Mouse (Mus musculus) left cerebral cortex, postnatal 10 days (tissue): ENCODE results near the gene Atxn2. TPM values are rescaled to one million over a fixed set of nuclear protein-coding genes. Genes with fewer than 3 reads are reported as not detected.
"Not testable (repeated sequence)": the region's sequence is repeated elsewhere in the genome, so short reads cannot be mapped to it uniquely, and the experiment has no call there.

Experiments
- DNase-seq, 2 experiments: peaks; one replicate each; pipeline ENCODE4 v3.0.0; 2021 to 2022; ENCODE audit warnings: low spot score in 2 of 2, mixed read lengths in 1 of 2; ENCODE audit errors: extremely low spot score in 1 of 2
- intact Hi-C: fragments of 180-260 bp; cut with DNase I; formaldehyde crosslinking; loops from one replicate; pipeline ENCODE4 v1.15.1; 2025
- total RNA-seq, 2 experiments: library from RNA; stranded (reverse); gene quantifications; 2 replicates each; pipeline ENCODE4 v1.2.3; 2021

The Atxn2 gene
- total RNA-seq, 2 experiments from 2014 or later, result 264 to 274 TPM

DNA sequence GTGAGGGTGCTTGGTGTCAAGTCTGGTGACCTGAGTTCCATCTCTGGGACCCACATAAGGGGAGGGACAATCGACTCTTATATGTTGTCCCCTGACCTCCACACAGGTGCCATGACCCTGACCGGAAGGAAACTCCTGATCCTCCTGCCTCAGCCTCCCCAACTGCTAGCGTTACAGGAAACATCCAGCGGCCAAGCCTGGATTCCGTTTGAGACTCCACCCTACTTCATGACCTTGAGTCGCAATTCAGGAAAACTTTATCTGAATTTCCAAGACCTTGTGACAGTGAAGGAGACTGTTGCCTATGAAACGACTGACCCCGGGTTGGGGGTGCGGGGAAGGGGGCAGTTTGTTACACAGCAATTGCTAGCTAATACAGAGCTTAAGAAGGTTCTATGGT is 130.4 kb downstream of the Atxn2 start:
- no peak for DNase-seq
- intact Hi-C loops, result no loop called here

GRCm38 (mm10) chr5:121841973-121842372 is 130.8 kb downstream of the Atxn2 start:
- no peak for DNase-seq

DNA sequence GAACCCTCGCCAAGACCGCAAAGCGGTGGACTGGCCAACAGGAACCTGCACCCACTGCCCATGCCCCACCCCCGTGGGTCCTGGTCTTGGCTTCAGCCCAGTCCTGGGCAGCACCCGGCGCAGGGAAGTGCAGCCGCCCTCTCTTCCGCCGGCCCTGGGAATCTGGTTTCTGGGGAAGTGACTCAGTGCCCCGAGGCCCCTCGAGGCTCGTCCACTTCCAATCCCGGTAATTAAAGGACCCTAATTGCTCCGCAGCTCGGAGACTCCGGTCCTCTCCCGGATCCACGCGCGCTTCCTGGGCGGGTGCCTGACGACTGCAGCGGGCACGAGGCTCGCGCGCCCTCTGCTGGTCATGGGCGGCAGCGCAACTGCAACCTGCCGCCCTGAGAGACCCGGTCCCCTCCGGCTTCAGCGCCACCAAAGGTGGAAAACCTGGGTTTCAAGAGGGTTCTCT is 131.6 kb downstream of the Atxn2 start:
- DNase-seq, result peak; percentile 61 to 88
- intact Hi-C loops, result no loop called here

More at GRCm38 (mm10) chr5:121841973-121842372, 130.8 kb downstream of the Atxn2 start:
- intact Hi-C loops, result no loop called here

DNA sequence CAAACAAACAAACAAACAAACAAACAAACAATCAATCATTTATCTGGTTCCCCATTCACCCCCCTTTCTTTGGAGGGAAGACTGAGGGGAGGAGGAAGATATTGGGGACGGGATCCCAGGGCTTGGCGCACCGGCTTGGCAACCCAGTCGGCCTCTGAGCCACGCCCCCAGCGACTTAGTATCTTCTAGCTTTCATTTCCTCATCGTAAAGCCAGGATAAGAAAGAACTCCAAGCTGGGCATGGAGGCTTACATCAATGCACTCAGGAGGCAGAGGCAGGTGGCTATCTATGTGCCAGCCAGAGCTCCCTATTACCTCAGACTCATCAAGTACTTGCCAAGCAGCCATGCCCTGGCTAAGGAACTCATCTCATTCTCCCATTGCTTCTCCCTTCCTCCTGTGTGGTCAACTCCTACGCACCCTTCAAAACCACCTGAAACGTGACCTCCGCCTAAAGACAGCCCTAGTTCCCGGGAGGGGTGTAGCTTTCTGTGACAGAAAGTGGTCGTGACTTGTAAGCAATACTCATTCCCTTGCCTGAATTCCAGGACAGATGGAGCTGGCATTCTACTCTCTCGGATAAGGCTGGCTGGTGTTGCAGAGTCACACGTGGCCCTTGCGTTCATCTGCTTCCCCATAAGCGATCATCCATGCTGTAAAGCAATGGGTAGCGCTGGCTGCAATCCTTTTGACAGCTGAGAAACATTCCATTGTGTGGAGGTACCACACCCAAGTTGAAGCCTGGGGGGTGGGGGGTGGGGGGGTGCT is 132.2 kb downstream of the Atxn2 start:
- intact Hi-C loops, result no loop called here

DNA sequence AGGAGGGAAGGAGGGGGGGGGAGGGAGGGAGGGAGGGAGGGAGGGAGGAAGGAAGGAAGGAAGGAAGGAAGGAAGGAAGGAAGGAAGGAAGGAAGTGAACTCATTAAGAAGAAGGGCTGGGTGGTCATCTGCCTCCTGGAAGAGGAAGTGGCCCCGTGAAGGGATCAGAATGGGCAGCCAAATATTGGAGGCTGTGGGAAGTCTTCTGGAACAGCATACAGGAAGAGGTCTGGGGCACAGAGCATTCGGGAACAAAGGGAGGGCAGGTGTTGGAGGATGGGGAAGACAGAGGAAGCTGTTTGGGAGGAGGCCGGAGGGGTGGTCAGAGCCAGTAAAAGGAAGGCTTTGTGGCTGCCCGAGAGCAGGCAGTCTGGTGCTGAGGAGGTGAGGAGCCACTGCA is 134.2 kb downstream of the Atxn2 start:
- intact Hi-C loops, result no loop called here
- DNase-seq, result no peak

More for the DNA sequence above, 132.2 kb downstream of the Atxn2 start:
- DNase-seq, result no peak

GRCm38 (mm10) chr5:121846322-121846721 is 135.2 kb downstream of the Atxn2 start:
- intact Hi-C loops, result no loop called here
- DNase-seq, result no peak

- DNase-seq, intact Hi-C loops: not testable (repeated sequence)
Measured at GRCm38 (mm10) chr5:121847269-121847668, 136.1 kb downstream of the Atxn2 start.

DNA sequence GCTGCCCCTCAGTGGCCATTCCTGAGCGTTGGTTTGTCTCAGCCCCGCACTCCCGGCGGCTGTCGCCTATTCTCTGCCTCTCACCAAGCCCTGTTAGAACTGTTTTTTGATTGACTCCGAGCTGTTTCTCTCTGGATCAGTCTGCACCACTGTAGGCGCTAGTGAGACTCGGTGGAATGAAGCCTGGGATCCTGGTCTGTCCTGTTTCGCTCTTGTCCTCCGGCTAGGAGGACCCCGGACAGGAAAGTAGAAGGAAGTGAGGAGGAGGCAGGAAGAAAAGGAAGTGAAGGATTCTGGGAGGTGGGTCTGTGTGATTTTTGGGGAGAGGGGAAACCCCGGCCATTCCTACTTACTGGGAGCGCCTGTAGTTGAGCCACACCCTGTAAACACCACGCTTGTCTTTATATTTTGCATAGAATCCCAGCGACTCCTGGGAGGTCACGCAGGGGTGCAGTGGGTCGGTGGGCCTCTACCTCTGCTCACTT is 136.9 kb downstream of the Atxn2 start:
- intact Hi-C loops, result no loop called here
- no peak for DNase-seq

DNA sequence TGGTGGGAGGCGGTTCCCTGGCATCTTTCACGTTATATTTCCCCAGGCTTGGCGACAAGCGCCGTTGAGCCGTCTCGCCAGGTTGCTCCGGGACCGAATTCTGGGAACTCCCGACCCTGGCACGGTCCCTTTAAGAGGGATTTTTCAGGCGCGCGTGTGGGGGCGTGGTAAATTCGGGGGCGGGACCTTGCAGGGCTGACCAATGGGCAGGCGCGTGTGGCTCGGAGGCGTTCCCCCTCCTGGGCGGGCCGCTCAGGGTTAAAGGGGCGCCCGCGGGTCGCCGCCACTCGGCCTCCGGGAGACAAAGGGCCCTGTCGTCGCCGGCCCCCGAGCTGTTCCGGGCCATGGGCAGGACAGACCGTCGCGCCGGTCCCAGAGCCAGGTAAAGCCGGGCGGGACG is 137.6 kb downstream of the Atxn2 start, which contains the start of gene Pheta1:
Gene Pheta1 (plus strand): TSS at position 242 of the 400 bp plus-strand sequence.
- peak; percentile 89 to 95 for DNase-seq
- intact Hi-C loops, result no loop called here

DNA sequence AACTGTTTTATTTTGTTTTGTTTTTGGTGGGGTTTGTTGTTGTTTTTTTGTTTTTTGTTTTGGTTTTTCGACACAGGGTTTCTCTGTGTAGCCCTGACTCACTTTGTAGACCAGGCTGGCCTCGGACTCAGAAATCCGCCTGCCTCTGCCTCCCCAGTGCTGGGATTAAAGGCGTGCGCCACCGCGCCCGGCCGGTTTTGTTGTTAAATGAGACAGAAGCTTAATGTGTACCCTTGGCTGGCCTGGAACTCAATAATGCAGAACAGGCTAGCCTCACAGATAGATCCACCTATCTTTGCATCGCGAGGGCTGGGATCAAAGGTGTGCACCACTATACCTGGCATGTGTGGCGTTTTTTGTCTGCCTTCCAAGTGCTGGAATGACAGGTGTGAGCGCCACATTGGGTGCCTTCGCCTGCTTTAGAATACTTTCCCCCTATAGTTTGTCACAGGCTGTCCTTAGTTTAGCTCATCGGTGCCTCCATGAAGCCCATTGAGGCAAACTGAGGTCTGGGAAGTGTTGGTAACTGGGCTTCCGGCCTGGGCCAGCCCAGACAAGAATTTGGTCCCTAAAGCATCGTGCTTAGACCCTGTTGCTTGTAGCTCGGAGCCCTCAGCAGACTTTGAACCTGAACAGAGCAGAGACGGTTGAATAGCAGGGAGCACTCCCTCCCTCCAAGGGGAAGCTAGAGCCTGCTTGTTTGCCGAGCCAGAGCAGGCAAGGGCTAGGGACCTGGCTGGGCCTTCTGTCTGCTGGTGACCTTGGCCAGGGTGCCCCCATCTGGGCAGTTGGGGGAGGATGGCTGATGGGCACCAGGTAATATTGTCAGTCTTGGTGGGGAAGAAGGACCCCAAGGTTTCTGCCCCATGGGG is 138.6 kb downstream of the Atxn2 start:
- intact Hi-C loops, result no loop called here
- peak in 1 of 2 experiments; percentile 32 for DNase-seq

GRCm38 (mm10) chr5:121853368-121854051 is 142.4 kb downstream of the Atxn2 start:
- intact Hi-C loops, result no loop called here
- DNase-seq, result no peak

DNA sequence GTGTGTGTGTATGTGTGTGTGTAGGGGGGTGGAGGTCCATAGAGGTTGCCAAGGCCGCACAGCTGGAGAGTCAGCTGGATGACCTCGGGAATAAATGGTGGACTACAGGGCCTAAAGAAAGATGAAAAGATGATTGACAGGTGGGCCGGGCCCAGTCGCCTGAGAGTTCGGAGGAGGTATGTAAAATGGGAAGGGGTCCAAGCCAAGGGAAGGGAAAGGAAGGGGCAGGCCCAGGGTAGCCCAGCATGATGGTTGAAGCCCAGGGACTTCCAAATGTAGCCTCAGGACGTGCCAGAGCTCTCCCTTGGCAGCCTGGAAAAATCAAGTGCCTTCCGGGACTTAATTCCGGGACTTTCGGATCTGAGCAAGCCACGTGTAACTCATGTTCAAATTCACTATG is 143.6 kb downstream of the Atxn2 start:
- DNase-seq, result peak in 1 of 2 experiments; percentile 24
- intact Hi-C loops, result no loop called here

GRCm38 (mm10) chr5:121856740-121857139 is 145.6 kb downstream of the Atxn2 start:
- intact Hi-C loops, result no loop called here
- peak in 1 of 2 experiments; percentile 27 for DNase-seq

- intact Hi-C loops, result no loop called here
- no peak for DNase-seq
Measured at GRCm38 (mm10) chr5:121858427-121858826, 147.3 kb downstream of the Atxn2 start.

- DNase-seq, result no peak
- intact Hi-C loops, result no loop called here
Measured at GRCm38 (mm10) chr5:121861964-121862363, 150.8 kb downstream of the Atxn2 start.

GRCm38 (mm10) chr5:121864330-121864729 is 153.2 kb downstream of the Atxn2 start:
- intact Hi-C loops, result no loop called here
- no peak for DNase-seq
